Mouse (Mus musculus): ENCODE measurements around the gene Cd4. TPM values are rescaled to one million over a fixed set of nuclear protein-coding genes. Genes with fewer than 3 reads are reported as not detected.
"Not testable (repeated sequence)": the region's sequence is repeated elsewhere in the genome, so short reads cannot be mapped to it uniquely, and the experiment has no call there.

The Cd4 gene
- polyA plus RNA-seq, 1 experiment from 2014 or later = 211 TPM

GRCm38 (mm10) chr6:124907767-124908166 is 19.7 kb upstream of the Cd4 start:
- 27% methylated on average over 1 of the region's 1 CpGs for WGBS (ENCODE audit: missing documents)
- no peak overlapping the region for H3K4me3 ChIP-seq (ENCODE audit: inconsistent target)
- H3K36me3 ChIP-seq (ENCODE audit: inconsistent target) = no peaks in the 10 kb centered on the region
- no peak overlapping the region for H3K27ac ChIP-seq
- H3K79me2 ChIP-seq (ENCODE audit: inconsistent target) = no peaks in the 10 kb centered on the region

GRCm38 (mm10) chr6:124904991-124905860 is 17.2 kb upstream of the Cd4 start:
- Histone ChIP-seq H3K36me3 (ENCODE audit: inconsistent target) (no peaks in the 10 kb centered on the region), H3K4me3 (ENCODE audit: inconsistent target) (no peak overlapping the region), H3K27ac (no peak overlapping the region), H3K79me2 (ENCODE audit: inconsistent target) (no peaks in the 10 kb centered on the region)
- WGBS (ENCODE audit: missing documents) = 94% methylated on average over 15 of the region's 16 CpGs

- peak overlapping the region; percentile 26 for H3K4me3 ChIP-seq (ENCODE audit: inconsistent target)
- 44% methylated on average over 24 of the region's 24 CpGs for WGBS (ENCODE audit: missing documents)
These were observed 16.4 kb upstream of the Cd4 start for GRCm38 (mm10) chr6:124904161-124904981.

GRCm38 (mm10) chr6:124903580-124904151 is 15.6 kb upstream of the Cd4 start:
- Histone ChIP-seq H3K4me3 (ENCODE audit: inconsistent target) (peak overlapping the region; percentile 26), H3K79me2 (ENCODE audit: inconsistent target) (no peaks in the 10 kb centered on the region)
- 1% methylated on average over 20 of the region's 23 CpGs for WGBS (ENCODE audit: missing documents)

More at GRCm38 (mm10) chr6:124904161-124904981, 16.4 kb upstream of the Cd4 start:
- Histone ChIP-seq H3K36me3 (ENCODE audit: inconsistent target) (no peaks in the 10 kb centered on the region), H3K27ac (peak overlapping the region; percentile 90), H3K79me2 (ENCODE audit: inconsistent target) (no peaks in the 10 kb centered on the region)

GRCm38 (mm10) chr6:124901851-124902250 is 13.8 kb upstream of the Cd4 start:
- H3K27ac ChIP-seq = peak overlapping the region; percentile 97
- H3K79me2 ChIP-seq (ENCODE audit: inconsistent target) = no peaks in the 10 kb centered on the region
- no peak overlapping the region for H3K4me3 ChIP-seq (ENCODE audit: inconsistent target)
- no peaks in the 10 kb centered on the region for H3K36me3 ChIP-seq (ENCODE audit: inconsistent target)

More at GRCm38 (mm10) chr6:124903580-124904151, 15.6 kb upstream of the Cd4 start:
- H3K36me3 ChIP-seq (ENCODE audit: inconsistent target) = no peaks in the 10 kb centered on the region
- peak overlapping the region; percentile 90 for H3K27ac ChIP-seq

GRCm38 (mm10) chr6:124900801-124901480 is 12.9 kb upstream of the Cd4 start:
- Histone ChIP-seq H3K27ac (peak overlapping the region; percentile 97), H3K36me3 (ENCODE audit: inconsistent target) (no peaks in the 10 kb centered on the region)
- WGBS (ENCODE audit: missing documents) = 24% methylated on average over 10 of the region's 10 CpGs

GRCm38 (mm10) chr6:124900056-124900800 is 12.2 kb upstream of the Cd4 start:
- Histone ChIP-seq H3K4me3 (ENCODE audit: inconsistent target) (no peak overlapping the region), H3K36me3 (ENCODE audit: inconsistent target) (no peaks in the 10 kb centered on the region), H3K27ac (peak overlapping the region; percentile 97), H3K79me2 (ENCODE audit: inconsistent target) (no peaks in the 10 kb centered on the region)
- 85% methylated on average over 8 of the region's 8 CpGs for WGBS (ENCODE audit: missing documents)

More at GRCm38 (mm10) chr6:124900801-124901480, 12.9 kb upstream of the Cd4 start:
- H3K4me3 ChIP-seq (ENCODE audit: inconsistent target) = no peak overlapping the region
- H3K79me2 ChIP-seq (ENCODE audit: inconsistent target) = no peaks in the 10 kb centered on the region

GRCm38 (mm10) chr6:124898359-124898758 is 10.3 kb upstream of the Cd4 start:
- peak overlapping the region; percentile 97 for H3K27ac ChIP-seq
- H3K79me2 ChIP-seq (ENCODE audit: inconsistent target) = no peaks in the 10 kb centered on the region
- H3K36me3 ChIP-seq (ENCODE audit: inconsistent target) = no peaks in the 10 kb centered on the region
- WGBS (ENCODE audit: missing documents) = 0% methylated on average over 3 of the region's 3 CpGs
- H3K4me3 ChIP-seq (ENCODE audit: inconsistent target) = no peak overlapping the region

GRCm38 (mm10) chr6:124894113-124894512 is 6.1 kb upstream of the Cd4 start:
- H3K4me3 ChIP-seq (ENCODE audit: inconsistent target); H3K36me3 ChIP-seq (ENCODE audit: inconsistent target); H3K79me2 ChIP-seq (ENCODE audit: inconsistent target): not testable (repeated sequence)
- 100% methylated on average over 1 of the region's 2 CpGs for WGBS (ENCODE audit: missing documents)
- peak overlapping the region; percentile 77 for H3K27ac ChIP-seq

- 64% methylated on average over 6 of the region's 6 CpGs for WGBS (ENCODE audit: missing documents)
- H3K27ac ChIP-seq = no peak overlapping the region
- H3K79me2 ChIP-seq (ENCODE audit: inconsistent target) = no peaks in the 10 kb centered on the region; the same call in 1 of the 2 replicates
- no peak overlapping the region for H3K4me3 ChIP-seq (ENCODE audit: inconsistent target)
- H3K36me3 ChIP-seq (ENCODE audit: inconsistent target) = no peaks in the 10 kb centered on the region
These were observed 3.0 kb upstream of the Cd4 start for GRCm38 (mm10) chr6:124890997-124891396.

GRCm38 (mm10) chr6:124888555-124889125 is 619 bp upstream of the Cd4 start:
- Histone ChIP-seq H3K36me3 (ENCODE audit: inconsistent target) (no peaks in the 10 kb centered on the region), H3K27ac (no peak overlapping the region), H3K4me3 (ENCODE audit: inconsistent target) (no peak overlapping the region), H3K79me2 (ENCODE audit: inconsistent target) (no peaks in the 10 kb centered on the region; the same call in 1 of the 2 replicates)
- 92% methylated on average over 5 of the region's 6 CpGs for WGBS (ENCODE audit: missing documents)

GRCm38 (mm10) chr6:124885956-124886381 is 2.1 kb downstream of the Cd4 start:
- H3K79me2 ChIP-seq (ENCODE audit: inconsistent target) = no peaks in the 10 kb centered on the region; the same call in 1 of the 2 replicates
- H3K4me3 ChIP-seq (ENCODE audit: inconsistent target) = no peak overlapping the region
- no peak overlapping the region for H3K27ac ChIP-seq
- 85% methylated on average over 8 of the region's 8 CpGs for WGBS (ENCODE audit: missing documents)
- H3K36me3 ChIP-seq (ENCODE audit: inconsistent target) = no peaks in the 10 kb centered on the region

GRCm38 (mm10) chr6:124884714-124885500 is 3.1 kb downstream of the Cd4 start:
- no peak overlapping the region for H3K4me3 ChIP-seq (ENCODE audit: inconsistent target)
- 92% methylated on average over 10 of the region's 10 CpGs for WGBS (ENCODE audit: missing documents)
- H3K36me3 ChIP-seq (ENCODE audit: inconsistent target) = no peaks in the 10 kb centered on the region
- H3K27ac ChIP-seq = no peak overlapping the region
- no peaks in the 10 kb centered on the region; the same call in 1 of the 2 replicates for H3K79me2 ChIP-seq (ENCODE audit: inconsistent target)
